Mouse (Mus musculus) kidney, postnatal 0 days (tissue): ENCODE measurements around the gene Nacad. TPM values are rescaled to one million over a fixed set of nuclear protein-coding genes. Genes with fewer than 3 reads are reported as not detected.

Experiments
- ATAC-seq: fragments of 200-750 bp; cut with Nextera tagmentation; replicated peaks from 2 replicates; pipeline ENCODE4 v1.8.0; 2017; ENCODE audit warnings: low read depth, moderate number of reproducible peaks, moderate TSS enrichment, moderate library complexity; ENCODE audit not compliant: low FRiP score
- DNase-seq: peaks from one replicate; pipeline ENCODE4 v3.0.0-alpha.2; 2016; ENCODE audit warnings: low spot score
- H3K27ac ChIP-seq: fragments of 300-500 bp; sonication (generic); 2 replicates; pipeline ENCODE4 v1.5.1; 2014; ENCODE audit warnings: mild to moderate bottlenecking
- H3K27me3 ChIP-seq: fragments of 300-500 bp; sonication (generic); 2 replicates; pipeline ENCODE4 v1.6.1; 2014; ENCODE audit warnings: low read length, mixed read lengths; ENCODE audit not compliant: insufficient read depth
- H3K36me3 ChIP-seq: fragments of 300-500 bp; sonication (generic); 2 replicates; pipeline ENCODE4 v1.6.1; 2014; ENCODE audit warnings: low read length, mixed read lengths; ENCODE audit not compliant: insufficient read depth
- H3K4me1 ChIP-seq: fragments of 300-500 bp; sonication (generic); replicated peaks from 2 replicates; pipeline ENCODE4 v1.6.1; 2014; ENCODE audit warnings: antibody characterized with exemption, low read length, mixed read lengths; ENCODE audit not compliant: insufficient read depth
- H3K4me2 ChIP-seq: fragments of 300-500 bp; sonication (generic); 2 replicates; pipeline ENCODE4 v1.6.1; 2014; ENCODE audit warnings: mild to moderate bottlenecking, low read length, moderate library complexity, mixed read lengths
- H3K4me3 ChIP-seq: fragments of 300-500 bp; sonication (generic); replicated peaks from 2 replicates; pipeline ENCODE4 v1.5.1; 2014; ENCODE audit warnings: low read depth, low read length
- H3K9ac ChIP-seq: fragments of 300-500 bp; sonication (generic); 2 replicates; pipeline ENCODE4 v1.6.1; 2014; ENCODE audit warnings: low read depth, low read length
- H3K9me3 ChIP-seq: fragments of 300-500 bp; sonication (generic); replicated peaks from 2 replicates; pipeline ENCODE4 v1.6.1; 2016; ENCODE audit warnings: low read length, inconsistent platforms, mixed read lengths
- CTCF ChIP-seq: IDR thresholded peaks from 2 replicates; pipeline ENCODE4 v1.5.1; 2016; ENCODE audit warnings: antibody characterized with exemption, low read depth, mild to moderate bottlenecking, moderate library complexity
- whole genome bisulfite sequencing: fragments of 180-500 bp; shearing (Covaris S2); extraction: QIAGEN DNeasy Blood & Tissue Kit; methylation state at CpG from one replicate; pipeline ENCODE4 v1.1.7; 2014; 5-methylcytosine and 5-hydroxymethylcytosine counted together
- polyA plus RNA-seq: library from polyadenylated mRNA; unstranded; fragments of >200 nt; fragmentation: Nextera tagmentation; extraction: Ambion mirVana; gene quantifications from 2 replicates; pipeline ENCODE4 v1.2.1, GENCODE M21; 2015

Nacad gene
- polyA plus RNA-seq, 1 experiment from 2014 or later = 1.1 TPM

GRCm38 (mm10) chr11:6595339-6595738 lies 10.5 kb downstream of the Nacad start:
- Histone ChIP-seq H3K4me3 (no peak overlapping the region), H3K4me1 (no peaks in the 10 kb centered on the region), H3K36me3 (peaks cover 63% of the 10 kb centered on the region), H3K27me3 (no peaks in the 10 kb centered on the region), H3K9ac (no peak overlapping the region), H3K4me2 (no peak overlapping the region), H3K9me3 (no peaks in the 10 kb centered on the region), H3K27ac (no peak overlapping the region)
- WGBS = 83% methylated on average over 5 of the region's 5 CpGs
- no peak for TF ChIP-seq CTCF
- ATAC-seq (no peak), DNase-seq (no peak)

GRCm38 (mm10) chr11:6594845-6595244 lies 11.0 kb downstream of the Nacad start:
- Histone ChIP-seq H3K9me3 (no peaks in the 10 kb centered on the region), H3K9ac (no peak overlapping the region), H3K4me3 (no peak overlapping the region), H3K36me3 (peaks cover 63% of the 10 kb centered on the region), H3K4me1 (no peaks in the 10 kb centered on the region), H3K27ac (no peak overlapping the region), H3K4me2 (no peak overlapping the region), H3K27me3 (no peaks in the 10 kb centered on the region)
- TF ChIP-seq CTCF = no peak
- ATAC-seq (no peak), DNase-seq (no peak)
- 81% methylated on average over 6 of the region's 6 CpGs for WGBS

GRCm38 (mm10) chr11:6593406-6593805 lies 12.4 kb downstream of the Nacad start:
- H3K9me3 ChIP-seq = no peaks in the 10 kb centered on the region
- H3K27ac ChIP-seq = no peak overlapping the region
- H3K4me2 ChIP-seq = no peak overlapping the region
- no peaks in the 10 kb centered on the region for H3K27me3 ChIP-seq
- H3K36me3 ChIP-seq = peaks cover 63% of the 10 kb centered on the region
- WGBS = 73% methylated on average over 11 of the region's 11 CpGs
- ATAC-seq (no peak), DNase-seq (no peak)
- no peak overlapping the region for H3K4me3 ChIP-seq
- no peaks in the 10 kb centered on the region for H3K4me1 ChIP-seq
- TF ChIP-seq CTCF = no peak
- H3K9ac ChIP-seq = no peak overlapping the region

GRCm38 (mm10) chr11:6590933-6591675 lies 14.7 kb downstream of the Nacad start:
- no peak overlapping the region for H3K27ac ChIP-seq
- H3K4me3 ChIP-seq = no peak overlapping the region
- H3K9me3 ChIP-seq = no peaks in the 10 kb centered on the region
- no peak for TF ChIP-seq CTCF
- 83% methylated on average over 10 of the region's 10 CpGs for WGBS
- no peak overlapping the region for H3K4me2 ChIP-seq
- no peaks in the 10 kb centered on the region for H3K27me3 ChIP-seq
- no peak overlapping the region for H3K9ac ChIP-seq
- ATAC-seq = no peak
- no peaks in the 10 kb centered on the region for H3K4me1 ChIP-seq
- H3K36me3 ChIP-seq = peaks cover 58% of the 10 kb centered on the region
- no peak for DNase-seq

GRCm38 (mm10) chr11:6589838-6590237 lies 16.0 kb downstream of the Nacad start:
- Histone ChIP-seq H3K4me3 (no peak overlapping the region), H3K4me2 (no peak overlapping the region), H3K9me3 (no peaks in the 10 kb centered on the region), H3K27me3 (no peaks in the 10 kb centered on the region), H3K4me1 (no peaks in the 10 kb centered on the region), H3K36me3 (peaks cover 55% of the 10 kb centered on the region), H3K9ac (no peak overlapping the region), H3K27ac (no peak overlapping the region)
- no peak for TF ChIP-seq CTCF
- DNase-seq (no peak), ATAC-seq (no peak)
- 93% methylated on average over 7 of the region's 7 CpGs for WGBS

- Histone ChIP-seq H3K4me2 (no peak overlapping the region), H3K4me1 (no peaks in the 10 kb centered on the region), H3K4me3 (no peak overlapping the region), H3K27ac (no peak overlapping the region), H3K27me3 (no peaks in the 10 kb centered on the region), H3K9me3 (no peaks in the 10 kb centered on the region), H3K9ac (no peak overlapping the region), H3K36me3 (peaks cover 46% of the 10 kb centered on the region)
- 82% methylated on average over 7 of the region's 7 CpGs for WGBS
- no peak for TF ChIP-seq CTCF
- ATAC-seq (no peak), DNase-seq (no peak)
Observed at GRCm38 (mm10) chr11:6588295-6588694, 17.6 kb downstream of the Nacad start.
